Mouse (Mus musculus): Measurements from ENCODE around the gene Foxp3. TPM values are rescaled to one million over a fixed set of nuclear protein-coding genes. Genes with fewer than 3 reads are reported as not detected.

Gene Foxp3
- total and polyA plus RNA-seq, 2 experiments from 2014 or later: not detected

DNA sequence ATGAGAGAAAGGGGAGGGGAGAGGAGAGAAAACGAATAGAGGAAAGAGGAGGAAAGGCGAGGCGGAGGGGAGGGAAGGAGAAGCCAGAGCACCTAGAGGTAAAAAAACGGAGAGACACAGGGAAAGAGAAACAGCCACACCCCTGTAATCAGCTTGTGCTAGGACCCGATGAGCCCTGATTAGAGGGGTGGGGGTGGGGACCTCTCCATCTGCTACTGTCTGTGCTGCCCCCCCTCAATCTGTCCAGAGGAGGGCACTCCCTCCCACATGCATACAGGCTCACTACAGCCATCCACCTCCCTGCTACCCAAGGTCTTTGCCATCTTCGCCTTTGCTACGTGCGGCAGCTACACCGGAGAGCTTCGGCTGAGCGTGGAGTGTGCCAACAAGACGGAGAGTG lies 67.3 kb downstream of the Foxp3 start:
- Histone ChIP-seq H3K36me3 (replicated peaks; ENCODE audit: control insufficient read depth, insufficient read depth, low read length) (no peaks in the 10 kb centered on the region), H3K4me1 (ENCODE audit: control insufficient read depth, insufficient read depth) (no peaks in the 10 kb centered on the region), H3K9me3 (replicated peaks; ENCODE audit: control insufficient read depth, low read length) (no peaks in the 10 kb centered on the region), H3K9ac (replicated peaks; ENCODE audit: low read depth, low read length) (no peak overlapping the region), H3K4me2 (ENCODE audit: low read depth, low read length) (no peak overlapping the region), H3K27ac (ENCODE audit: low read depth) (no peak overlapping the region), H3K27me3 (ENCODE audit: control insufficient read depth, insufficient read depth, low read length) (peaks cover 8% of the 10 kb centered on the region; the same call in 1 of the 2 replicates), H3K4me3 (ENCODE audit: low read depth, low read length) (no peak overlapping the region)
- ATAC-seq (ENCODE audit: insufficient read depth, low read depth): no peak
- DNase-seq (ENCODE audit: low spot score): no peak
- 31% methylated on average over 12 of the region's 12 CpGs for WGBS
- TF ChIP-seq EP300 (IDR thresholded peaks at IDR 0.05; ENCODE audit: low read depth): no peak
- no peak for TF ChIP-seq CTCF (IDR thresholded peaks at IDR 0.05; ENCODE audit: low read depth)

Other genes with a start within 250 kb of the Foxp3 start
- 0.62 and 1.8 TPM in 2 replicates for gene Usp27x, start 197.8 kb upstream of the Foxp3 start, total RNA-seq (2014; rRNA removed; ENCODE audit: low replicate concordance)
- gene Usp27x, start 197.8 kb upstream of the Foxp3 start, polyA plus RNA-seq (2015; fragmentation: Nextera tagmentation; extraction: Ambion mirVana): 0.14 and 0.22 TPM in 2 replicates
- 3.5 and 6.5 TPM in 2 replicates for gene Ppp1r3f, start 639 bp downstream of the Foxp3 start, total RNA-seq (2014; rRNA removed; ENCODE audit: low replicate concordance)
- 0.99 and 1.5 TPM in 2 replicates for gene Ppp1r3f, start 639 bp downstream of the Foxp3 start, polyA plus RNA-seq (2015; fragmentation: Nextera tagmentation; extraction: Ambion mirVana)
- gene Ccdc22, start 31.9 kb downstream of the Foxp3 start, total RNA-seq (2014; rRNA removed; ENCODE audit: low replicate concordance): 25.6 and 27.8 TPM in 2 replicates
- gene Ccdc22, start 31.9 kb downstream of the Foxp3 start, polyA plus RNA-seq (2015; fragmentation: Nextera tagmentation; extraction: Ambion mirVana): 12.5 and 13.9 TPM in 2 replicates
- 0.12 TPM in 1 of 2 replicates, not detected in the other for gene Cacna1f, start 33.4 kb downstream of the Foxp3 start, total RNA-seq (2014; rRNA removed; ENCODE audit: low replicate concordance)
- gene Cacna1f, start 33.4 kb downstream of the Foxp3 start, polyA plus RNA-seq (2015; fragmentation: Nextera tagmentation; extraction: Ambion mirVana): not detected in 2 replicates
- gene Syp, start 64.8 kb downstream of the Foxp3 start, total RNA-seq (2014; rRNA removed; ENCODE audit: low replicate concordance): 1.6 TPM in 1 of 2 replicates, not detected in the other
- gene Syp, start 64.8 kb downstream of the Foxp3 start, polyA plus RNA-seq (2015; fragmentation: Nextera tagmentation; extraction: Ambion mirVana): 0.27 and 0.51 TPM in 2 replicates
- 9.2 and 15.7 TPM in 2 replicates for gene Prickle3, start 83.6 kb downstream of the Foxp3 start, total RNA-seq (2014; rRNA removed; ENCODE audit: low replicate concordance)
- 7.9 and 8.1 TPM in 2 replicates for gene Prickle3, start 83.6 kb downstream of the Foxp3 start, polyA plus RNA-seq (2015; fragmentation: Nextera tagmentation; extraction: Ambion mirVana)
- 134 and 184 TPM in 2 replicates for gene Plp2, start 97.7 kb downstream of the Foxp3 start, total RNA-seq (2014; rRNA removed; ENCODE audit: low replicate concordance)
- 91.1 and 95.7 TPM in 2 replicates for gene Plp2, start 97.7 kb downstream of the Foxp3 start, polyA plus RNA-seq (2015; fragmentation: Nextera tagmentation; extraction: Ambion mirVana)
- 1.1 and 2.0 TPM in 2 replicates for gene Magix, start 107.6 kb downstream of the Foxp3 start, total RNA-seq (2014; rRNA removed; ENCODE audit: low replicate concordance)
- gene Magix, start 107.6 kb downstream of the Foxp3 start, polyA plus RNA-seq (2015; fragmentation: Nextera tagmentation; extraction: Ambion mirVana): 1.5 and 1.8 TPM in 2 replicates
- gene Gpkow, start 123.5 kb downstream of the Foxp3 start, total RNA-seq (2014; rRNA removed; ENCODE audit: low replicate concordance): 2.8 and 9.9 TPM in 2 replicates
- gene Gpkow, start 123.5 kb downstream of the Foxp3 start, polyA plus RNA-seq (2015; fragmentation: Nextera tagmentation; extraction: Ambion mirVana): 21.3 and 22.7 TPM in 2 replicates
- gene Wdr45, start 140.7 kb downstream of the Foxp3 start, total RNA-seq (2014; rRNA removed; ENCODE audit: low replicate concordance): 24.2 and 52.7 TPM in 2 replicates
- 27.1 and 29.2 TPM in 2 replicates for gene Wdr45, start 140.7 kb downstream of the Foxp3 start, polyA plus RNA-seq (2015; fragmentation: Nextera tagmentation; extraction: Ambion mirVana)
- 3.1 TPM in 1 of 2 replicates, not detected in the other for gene Gm45208, start 148.6 kb downstream of the Foxp3 start, total RNA-seq (2014; rRNA removed; ENCODE audit: low replicate concordance)
- gene Gm45208, start 148.6 kb downstream of the Foxp3 start, polyA plus RNA-seq (2015; fragmentation: Nextera tagmentation; extraction: Ambion mirVana): not detected in 2 replicates
- 12.6 and 22.6 TPM in 2 replicates for gene Praf2, start 154.8 kb downstream of the Foxp3 start, total RNA-seq (2014; rRNA removed; ENCODE audit: low replicate concordance)
- gene Praf2, start 154.8 kb downstream of the Foxp3 start, polyA plus RNA-seq (2015; fragmentation: Nextera tagmentation; extraction: Ambion mirVana): 11.0 and 13.6 TPM in 2 replicates
- gene Ccdc120, start 177.3 kb downstream of the Foxp3 start, total RNA-seq (2014; rRNA removed; ENCODE audit: low replicate concordance): 0.92 and 5.8 TPM in 2 replicates
- 1.8 and 2.2 TPM in 2 replicates for gene Ccdc120, start 177.3 kb downstream of the Foxp3 start, polyA plus RNA-seq (2015; fragmentation: Nextera tagmentation; extraction: Ambion mirVana)
- 8.4 and 17.3 TPM in 2 replicates for gene Tfe3, start 188.9 kb downstream of the Foxp3 start, total RNA-seq (2014; rRNA removed; ENCODE audit: low replicate concordance)
- gene Tfe3, start 188.9 kb downstream of the Foxp3 start, polyA plus RNA-seq (2015; fragmentation: Nextera tagmentation; extraction: Ambion mirVana): 11.5 and 11.6 TPM in 2 replicates
- gene Gripap1, start 216.1 kb downstream of the Foxp3 start, total RNA-seq (2014; rRNA removed; ENCODE audit: low replicate concordance): 2.4 and 6.8 TPM in 2 replicates
- gene Gripap1, start 216.1 kb downstream of the Foxp3 start, polyA plus RNA-seq (2015; fragmentation: Nextera tagmentation; extraction: Ambion mirVana): 17.5 and 19.3 TPM in 2 replicates
- gene Kcnd1, start 248.6 kb downstream of the Foxp3 start, total RNA-seq (2014; rRNA removed; ENCODE audit: low replicate concordance): 0.08 and 0.23 TPM in 2 replicates
- 0.20 and 0.22 TPM in 2 replicates for gene Kcnd1, start 248.6 kb downstream of the Foxp3 start, polyA plus RNA-seq (2015; fragmentation: Nextera tagmentation; extraction: Ambion mirVana)